Mouse (Mus musculus) embryo, embryonic 10.5 days (tissue): ENCODE measurements around the gene Zfp931.
"Not testable (repeated sequence)": the region's sequence is repeated elsewhere in the genome, so short reads cannot be mapped to it uniquely, and the experiment has no call there.

ENCODE experiments used
- DNase-seq: peaks from one replicate; pipeline ENCODE4 v3.0.0-alpha.2; 2015; ENCODE audit warnings: low spot score

Gene Zfp931

DNA sequence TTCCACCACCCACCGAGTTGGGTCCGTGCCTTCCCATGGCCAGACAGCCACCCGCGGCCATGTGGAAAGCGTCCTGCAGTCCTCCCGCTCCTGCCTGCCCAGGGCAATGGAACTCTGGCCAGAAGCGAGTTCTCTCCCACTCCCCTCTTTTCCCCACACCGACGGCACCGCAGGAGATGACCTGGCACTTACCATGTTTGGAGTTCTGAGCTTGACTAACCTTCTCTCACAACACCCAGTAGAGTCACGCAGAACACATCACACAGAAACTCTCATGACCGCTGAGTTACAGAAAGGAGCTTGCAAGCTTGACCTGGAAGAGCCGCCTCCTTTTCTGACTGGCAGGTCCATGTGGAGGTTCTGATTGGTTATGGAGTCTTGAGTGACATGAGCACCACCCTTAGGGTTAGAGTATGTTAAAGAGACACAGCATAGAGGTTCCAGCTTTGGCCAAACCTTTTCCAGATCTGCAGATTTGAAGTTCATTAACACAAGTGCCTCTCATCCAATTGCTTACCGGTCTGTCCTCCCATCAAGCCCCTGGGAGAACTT, at the start of gene Zfp931:
Zfp931 (minus strand) TSS at position 311 of the 552 bp plus-strand sequence.
- DNase-seq, result not testable (repeated sequence)

DNA sequence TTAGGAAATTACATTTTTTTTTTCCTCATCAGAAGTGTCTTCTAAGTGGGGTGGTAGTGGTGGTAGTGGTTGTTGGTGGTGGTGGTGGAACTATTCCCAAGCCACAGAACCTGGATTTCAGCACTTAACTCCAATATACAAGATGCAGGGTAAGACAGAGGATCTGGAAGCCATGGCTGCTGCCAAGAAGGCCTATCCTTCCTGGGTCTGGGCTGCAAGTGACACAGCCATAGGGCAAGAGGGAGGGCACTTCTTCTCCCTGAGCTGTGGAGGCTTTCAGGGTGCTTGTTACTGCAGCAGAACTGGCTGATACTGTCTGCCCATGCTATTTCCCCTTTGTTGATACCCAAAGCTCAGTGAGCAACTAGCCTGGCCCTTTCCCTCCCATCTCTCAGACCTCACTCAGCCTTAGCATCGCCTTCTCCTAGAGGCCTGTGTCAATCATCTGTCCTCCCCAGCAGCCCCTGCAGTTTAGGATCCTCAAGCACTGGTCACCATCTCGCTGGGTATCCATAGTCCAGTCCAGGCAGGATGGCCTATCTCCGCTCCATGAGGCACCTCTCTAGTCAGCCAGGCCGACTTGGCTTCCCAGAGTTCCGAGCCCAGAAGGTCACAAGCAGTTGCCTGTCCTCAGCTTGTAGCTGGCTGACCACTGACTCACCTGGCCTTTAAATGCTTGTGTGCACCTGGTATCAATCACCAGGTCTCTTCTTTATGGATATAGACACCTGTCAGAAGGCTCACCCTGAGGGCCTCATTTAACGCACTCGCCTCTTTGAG, 48.0 kb upstream of the Zfp931 start:
- no peak for DNase-seq

DNA sequence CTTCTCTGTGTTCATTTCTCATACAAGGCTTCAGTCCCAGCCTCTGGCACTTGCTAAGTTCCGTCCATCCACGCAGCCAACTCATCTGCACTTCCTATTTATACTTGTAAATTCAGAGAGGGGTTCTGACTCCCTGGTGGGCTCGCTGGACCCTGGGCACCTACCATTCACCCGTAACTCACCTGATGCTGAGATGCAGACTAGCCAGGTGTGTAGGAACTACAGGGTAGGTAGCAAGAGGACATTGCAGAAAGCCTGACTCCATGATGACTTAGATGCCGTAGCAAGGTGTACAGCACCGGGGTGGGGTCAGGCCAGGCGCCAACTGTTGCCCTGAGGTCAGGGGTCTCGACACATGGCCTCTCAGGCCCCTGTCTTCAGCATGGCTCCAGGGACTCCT, 47.2 kb upstream of the Zfp931 start:
- no peak for DNase-seq

DNA sequence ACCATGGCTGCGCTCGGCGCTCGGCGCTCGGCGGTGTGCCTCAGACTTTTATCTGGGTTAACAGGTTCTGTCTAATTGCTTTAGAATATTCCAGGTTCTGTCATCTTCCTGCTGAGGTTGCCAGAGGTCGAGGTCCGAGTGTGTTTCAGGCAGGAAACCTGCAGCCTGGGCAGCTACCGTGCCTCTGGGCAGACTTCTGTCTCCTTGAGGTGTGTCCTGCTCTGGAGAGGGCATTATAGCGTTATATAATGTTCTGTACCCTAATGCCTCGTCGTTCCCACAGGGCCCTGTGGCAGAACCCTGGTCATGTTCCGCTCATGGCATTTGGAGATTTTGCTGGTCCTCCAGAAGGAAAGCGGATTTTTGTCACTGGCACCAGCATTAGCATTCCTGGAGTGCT, 45.2 kb upstream of the Zfp931 start:
- no peak for DNase-seq

DNA sequence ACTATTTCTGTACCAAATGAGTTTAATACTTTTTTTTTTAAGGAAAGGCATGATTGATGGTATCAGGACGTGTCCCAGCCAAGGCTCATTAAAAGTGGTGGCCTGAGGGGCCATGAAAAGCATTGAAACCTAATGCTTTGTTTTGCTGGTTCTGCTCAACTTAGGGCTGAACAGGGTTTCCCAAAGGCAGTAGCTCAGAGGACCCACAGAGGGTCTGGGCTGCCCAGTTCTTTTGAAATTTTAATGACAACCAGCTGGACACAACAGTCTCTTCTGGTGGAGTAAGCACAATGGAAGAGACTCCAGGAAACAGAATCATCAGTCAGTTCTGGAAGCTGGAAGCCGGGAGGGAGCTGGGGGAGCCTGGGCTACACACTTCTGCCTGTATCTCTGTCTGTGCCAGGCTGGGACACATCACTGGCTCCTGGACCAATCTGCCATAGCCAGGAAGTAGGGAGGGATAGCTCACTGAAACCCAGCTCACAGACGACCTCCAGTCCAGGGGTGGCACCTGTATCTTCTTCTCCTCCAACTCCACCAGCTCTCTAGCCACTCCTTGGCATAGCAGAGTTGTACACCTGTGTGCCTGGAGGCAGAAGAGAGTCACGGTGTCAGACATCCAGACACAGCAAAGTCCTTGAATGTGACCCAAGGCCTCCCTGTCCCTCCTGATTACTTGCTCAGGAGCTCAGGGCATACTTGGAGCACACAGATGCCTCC, 43.8 kb upstream of the Zfp931 start:
- DNase-seq, result peak; percentile 59

DNA sequence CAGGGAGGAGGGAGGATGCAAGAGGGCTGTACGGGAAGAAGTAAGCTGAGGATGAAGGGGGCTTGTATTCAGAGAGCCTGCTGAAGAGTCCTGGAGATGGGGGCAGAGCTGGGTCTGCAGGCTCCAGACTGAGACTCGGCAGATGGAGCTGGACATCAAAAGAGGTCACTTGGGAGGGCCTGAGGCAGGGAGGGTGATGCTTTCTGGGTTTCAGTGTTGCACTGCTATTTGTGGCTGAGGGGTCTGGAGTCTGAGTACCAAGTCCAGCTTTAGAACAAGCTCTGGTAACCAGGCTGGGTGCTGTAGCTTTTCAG, 43.1 kb upstream of the Zfp931 start:
- no peak for DNase-seq

DNA sequence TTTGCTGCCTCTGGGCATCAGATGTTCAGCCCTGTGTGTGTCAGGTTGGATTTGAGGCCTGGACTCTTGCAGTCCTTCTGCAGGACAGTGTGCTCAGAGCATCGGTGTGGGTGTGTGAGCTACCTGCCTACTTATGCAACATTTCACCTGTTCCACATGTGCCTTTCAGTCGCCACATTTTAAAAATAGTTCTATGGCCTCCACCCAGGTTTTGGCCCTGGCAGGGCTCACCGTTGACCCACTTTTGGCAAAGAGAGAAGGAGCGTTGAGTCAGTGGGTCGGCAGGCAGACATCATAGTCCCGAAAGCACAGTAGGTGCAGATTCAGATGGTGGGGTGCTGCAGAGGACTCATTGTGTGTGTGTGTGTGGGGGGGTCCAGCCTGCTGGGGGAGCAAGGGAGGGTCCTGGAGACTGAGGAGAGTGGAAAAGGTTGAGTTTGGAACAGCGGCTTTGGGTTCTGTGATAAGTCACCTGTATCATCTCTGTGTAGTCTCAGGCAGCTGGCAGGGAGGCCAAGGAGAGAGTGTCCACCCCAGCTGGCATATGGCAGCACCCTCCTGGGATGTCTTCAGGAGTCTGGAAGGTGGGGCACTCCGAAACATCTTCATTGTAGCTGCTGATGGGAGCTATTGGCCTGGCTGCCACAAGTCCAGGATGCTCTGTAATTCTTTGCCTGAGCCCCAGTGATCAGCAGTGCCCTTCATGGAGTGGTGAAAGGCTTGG, 42.5 kb upstream of the Zfp931 start:
- no peak for DNase-seq

DNA sequence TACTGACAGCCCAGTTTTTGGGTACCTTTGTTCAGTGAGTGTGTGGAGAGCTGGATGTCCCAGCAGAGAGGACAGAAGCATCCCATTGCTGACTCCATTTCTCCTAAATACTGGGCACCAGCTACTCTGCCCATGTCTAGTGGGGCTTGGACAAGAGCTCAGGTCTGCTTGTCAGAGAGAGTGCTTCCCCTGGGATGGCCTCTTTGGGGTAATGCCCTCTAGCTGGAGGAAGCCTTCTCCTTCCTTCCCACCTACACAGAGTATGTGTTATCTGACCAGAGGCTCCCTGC, 42.0 kb upstream of the Zfp931 start:
- DNase-seq, result no peak

DNA sequence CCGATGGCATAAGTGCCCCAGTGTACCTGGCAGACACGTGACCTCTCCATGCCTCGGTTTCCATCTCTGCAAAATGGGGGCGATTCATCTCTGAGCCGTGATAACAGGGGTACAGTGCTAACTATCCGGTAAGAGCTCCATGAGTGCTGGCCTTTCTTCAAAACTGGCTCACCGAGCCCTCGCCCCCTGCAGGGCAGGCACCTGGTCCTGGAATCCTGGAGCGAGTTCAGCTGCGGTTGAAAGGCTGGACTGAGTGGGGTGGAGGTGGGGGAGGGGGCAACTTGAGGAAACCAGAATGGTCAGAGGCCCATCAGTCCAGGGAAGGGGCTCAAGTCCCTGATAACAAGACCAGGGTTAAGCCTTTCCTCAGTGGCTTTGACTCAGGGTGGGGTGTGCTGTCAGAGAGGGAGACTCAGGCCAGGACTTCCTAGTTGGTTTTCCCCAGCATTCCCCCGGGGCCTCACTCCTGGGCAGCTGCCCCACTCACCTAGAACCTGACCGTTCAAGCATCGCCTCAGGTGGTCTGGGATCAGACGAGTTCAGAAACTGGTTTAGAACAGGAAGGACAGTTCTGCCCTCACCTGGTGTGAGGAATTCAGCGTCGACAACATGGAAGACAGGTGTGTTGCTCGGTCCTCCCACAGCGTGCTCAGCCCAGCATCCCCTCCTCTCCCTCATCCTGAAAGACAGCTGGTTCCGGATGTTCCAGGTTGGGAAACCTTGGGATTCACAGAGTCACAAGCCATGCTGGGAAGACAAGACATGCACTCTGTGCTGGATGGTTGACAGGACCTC, 41.5 kb upstream of the Zfp931 start:
- no peak for DNase-seq

DNA sequence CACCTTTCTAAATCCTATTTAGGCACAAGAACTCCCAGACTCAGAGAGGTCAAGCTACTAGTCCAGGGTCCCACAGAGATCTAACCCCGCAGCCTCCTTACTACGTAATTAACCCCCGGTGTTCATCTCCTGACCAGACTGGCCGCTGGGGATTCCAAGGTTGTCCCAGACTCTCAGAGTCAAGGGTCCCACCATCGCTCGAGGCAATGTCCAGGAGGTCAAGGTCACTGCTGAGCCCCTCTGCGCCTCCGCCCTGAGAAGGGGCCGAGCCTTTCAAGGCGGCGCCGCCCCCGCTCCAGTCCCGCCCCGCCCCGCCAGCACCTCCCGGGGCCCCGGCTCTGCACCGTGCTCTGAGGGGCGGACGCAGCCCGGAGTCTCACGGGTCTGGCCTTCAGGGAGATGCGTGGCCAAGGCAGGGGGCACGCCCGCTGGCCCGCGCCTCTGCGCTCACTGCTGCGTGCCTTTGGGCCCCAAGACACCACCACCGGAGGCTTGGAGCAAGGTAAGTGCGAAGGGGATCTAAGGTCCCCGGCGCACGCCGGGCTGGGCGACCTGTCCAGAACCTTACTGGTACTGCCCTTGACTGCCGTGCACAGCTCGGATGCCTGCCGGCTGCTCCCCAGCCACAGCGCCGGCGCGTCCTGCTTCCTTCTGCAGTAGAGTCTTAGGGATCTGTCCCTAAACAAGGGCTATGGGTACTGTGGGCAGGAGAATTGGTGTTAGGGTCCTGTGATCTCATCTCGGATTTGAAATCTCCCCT, 40.7 kb upstream of the Zfp931 start, which contains the start of gene Phactr3:
Phactr3 (plus strand) TSS at position 175 of the 760 bp plus-strand sequence.
- peak; percentile 33 for DNase-seq

DNA sequence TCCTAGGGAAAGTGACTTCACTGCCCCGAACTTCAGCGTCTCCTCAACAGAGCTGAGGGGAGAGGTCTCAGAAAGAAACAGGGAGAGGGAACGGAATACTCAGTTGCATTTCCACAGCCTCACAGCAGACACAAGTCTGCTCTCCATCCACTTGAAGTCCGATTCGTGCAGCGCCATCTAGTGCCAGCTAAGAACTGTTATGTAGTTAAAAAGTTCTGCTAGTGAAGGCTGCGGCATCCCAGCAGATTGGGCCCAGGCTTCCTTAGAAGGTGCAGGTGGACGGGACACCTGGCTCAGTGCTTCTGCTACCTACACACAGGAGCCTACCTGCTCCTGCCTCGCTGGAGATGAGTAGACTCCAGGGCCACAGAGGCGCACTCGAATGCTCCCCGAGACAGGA, 39.7 kb upstream of the Zfp931 start:
- DNase-seq, result peak; percentile 80

DNA sequence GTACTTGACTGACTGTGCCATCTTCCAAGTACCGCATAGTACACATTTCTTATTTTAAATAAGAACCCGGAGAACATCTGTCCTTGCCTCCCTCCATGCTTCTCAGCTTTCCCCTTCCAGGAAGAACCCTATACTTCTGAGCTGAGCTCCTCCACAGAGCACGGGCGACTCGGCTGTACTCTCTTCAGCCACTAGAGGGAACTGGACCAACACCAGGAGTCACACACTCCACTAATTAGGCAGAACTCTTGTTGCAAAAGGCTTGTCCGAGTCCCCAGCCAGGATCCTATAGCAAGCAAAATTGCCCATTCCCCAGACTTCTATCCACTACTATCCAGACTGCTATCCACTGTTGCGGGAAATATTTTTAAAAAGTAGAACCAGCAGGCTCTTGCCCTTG, 23.7 kb upstream of the Zfp931 start:
- peak; percentile 80 for DNase-seq

DNA sequence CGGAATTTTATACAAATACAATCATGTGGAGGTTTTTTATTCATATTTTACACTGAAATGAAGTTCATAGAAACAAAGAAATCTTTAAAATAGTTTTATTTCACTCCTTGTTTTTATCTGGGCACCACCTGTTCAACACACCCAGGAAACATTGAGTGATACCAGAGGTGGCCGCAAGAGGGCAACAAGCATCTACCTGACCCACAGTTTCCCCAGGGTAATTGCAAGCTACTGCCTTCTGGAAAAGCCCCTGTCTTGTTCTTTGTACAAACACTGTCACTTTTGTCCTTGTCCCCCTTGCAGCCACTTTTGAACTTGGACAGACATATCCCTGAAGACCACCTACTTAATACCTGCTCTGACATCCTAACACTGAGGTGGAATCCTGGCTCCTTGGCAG, 19.7 kb upstream of the Zfp931 start:
- DNase-seq, result peak; percentile 70

DNA sequence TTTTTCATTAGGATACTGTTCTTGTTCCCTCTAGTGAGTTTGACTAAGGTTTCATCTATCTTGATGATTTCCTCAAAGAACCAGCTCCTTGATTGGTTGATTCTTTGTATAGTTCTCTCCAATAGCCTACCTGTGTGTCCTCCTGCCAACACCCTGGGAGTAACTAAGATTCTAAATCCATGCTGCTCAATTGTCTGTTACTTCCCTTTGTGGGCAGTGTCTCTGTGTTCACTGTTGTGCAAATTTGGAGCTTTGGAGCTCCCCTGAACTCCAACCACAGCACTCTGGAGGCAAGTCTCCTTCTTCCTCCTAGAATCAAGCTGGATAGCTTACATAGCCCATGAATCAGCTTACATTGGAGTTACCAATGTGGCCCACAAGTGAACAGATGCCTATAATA, 11.3 kb upstream of the Zfp931 start:
- no peak for DNase-seq

DNA sequence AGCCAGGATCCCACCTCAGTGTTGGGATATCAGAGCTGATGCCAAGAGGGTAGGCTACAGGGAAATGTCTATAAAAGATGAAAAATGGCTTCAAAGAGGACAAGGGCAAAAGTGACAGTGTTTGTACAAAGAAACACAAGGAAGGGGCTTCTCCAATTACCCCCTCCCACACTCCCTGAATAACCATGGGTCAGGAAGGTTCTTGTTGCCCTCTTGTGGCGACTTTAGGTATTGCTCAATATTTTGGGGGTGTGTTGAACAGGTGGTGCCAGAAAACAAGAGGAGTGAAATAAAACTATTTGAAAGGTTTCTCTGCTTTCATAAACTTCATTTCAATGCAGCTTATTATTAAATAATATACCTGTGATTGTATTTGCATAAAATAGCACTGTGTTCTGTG, 20.1 kb downstream of the Zfp931 start:
- DNase-seq, result peak; percentile 78

DNA sequence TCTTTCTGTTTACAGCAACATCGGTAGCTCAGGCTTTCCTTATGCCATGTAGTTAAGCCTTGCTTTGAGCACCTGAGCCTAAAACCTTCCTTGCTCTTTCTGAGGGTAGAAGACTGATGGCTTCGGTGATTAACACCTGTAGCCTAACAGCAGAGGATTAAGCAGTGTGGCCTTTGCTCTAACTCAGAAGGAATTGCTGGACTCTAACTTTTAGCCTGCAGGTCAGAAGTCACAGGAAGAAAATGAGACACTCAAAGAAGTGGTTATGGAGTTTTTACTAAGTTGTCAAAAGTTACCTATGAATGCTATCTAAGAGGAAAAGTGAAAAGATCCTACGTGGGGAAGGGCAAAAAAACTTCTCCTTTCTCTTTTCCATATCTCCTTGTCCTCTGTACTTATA, 50.7 kb downstream of the Zfp931 start:
- DNase-seq, result not testable (repeated sequence)

DNA sequence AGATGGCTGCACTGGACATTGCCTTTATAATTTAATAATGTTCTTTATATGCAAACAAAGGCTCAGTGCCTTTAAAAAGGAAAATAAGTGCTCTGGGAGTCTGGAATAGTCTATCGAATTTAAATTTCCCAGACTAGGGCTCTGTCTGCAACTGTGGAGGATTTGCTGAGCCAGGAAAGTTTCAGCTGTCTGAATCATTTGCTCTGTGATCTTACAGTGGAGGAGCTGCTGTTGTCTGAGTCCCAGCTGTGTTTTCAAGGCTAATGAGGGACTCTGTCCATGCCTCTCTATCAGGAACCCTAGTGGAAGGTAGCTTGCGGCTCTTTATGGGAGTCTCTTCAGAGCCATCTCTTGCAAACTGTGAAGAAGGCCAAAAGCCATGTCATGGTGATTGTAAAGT, 54.4 kb downstream of the Zfp931 start:
- not testable (repeated sequence) for DNase-seq

DNA sequence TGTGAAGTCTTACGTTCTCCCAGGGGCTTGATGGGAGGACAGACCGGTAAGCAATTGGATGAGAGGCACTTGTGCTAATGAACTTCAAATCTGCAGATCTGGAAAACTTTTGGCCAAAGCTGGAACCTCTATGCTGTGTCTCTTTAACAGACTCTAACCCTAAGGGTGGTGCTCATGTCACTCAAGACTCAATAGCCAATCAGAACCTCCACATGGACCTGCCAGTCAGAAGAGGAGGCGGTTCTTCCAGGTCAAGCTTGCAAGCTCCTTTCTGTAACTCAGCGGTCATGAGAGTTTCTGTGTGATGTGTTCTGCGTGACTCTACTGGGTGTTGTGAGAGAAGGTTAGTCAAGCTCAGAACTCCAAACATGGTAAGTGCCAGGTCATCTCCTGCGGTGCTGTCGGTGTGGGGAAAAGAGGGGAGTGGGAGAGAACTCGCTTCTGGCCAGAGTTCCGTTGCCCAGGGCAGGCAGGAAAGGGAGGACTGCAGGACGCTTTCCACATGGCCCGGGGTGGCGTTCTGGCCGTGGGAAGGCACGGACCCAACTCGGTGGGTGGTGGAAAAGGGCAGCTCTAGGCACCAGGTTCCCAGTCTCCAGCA, 55.2 kb downstream of the Zfp931 start, which contains the start of gene Zfp971:
Zfp971 (plus strand) TSS at position 274 of the 601 bp plus-strand sequence.
- peak; percentile 41 for DNase-seq

DNA sequence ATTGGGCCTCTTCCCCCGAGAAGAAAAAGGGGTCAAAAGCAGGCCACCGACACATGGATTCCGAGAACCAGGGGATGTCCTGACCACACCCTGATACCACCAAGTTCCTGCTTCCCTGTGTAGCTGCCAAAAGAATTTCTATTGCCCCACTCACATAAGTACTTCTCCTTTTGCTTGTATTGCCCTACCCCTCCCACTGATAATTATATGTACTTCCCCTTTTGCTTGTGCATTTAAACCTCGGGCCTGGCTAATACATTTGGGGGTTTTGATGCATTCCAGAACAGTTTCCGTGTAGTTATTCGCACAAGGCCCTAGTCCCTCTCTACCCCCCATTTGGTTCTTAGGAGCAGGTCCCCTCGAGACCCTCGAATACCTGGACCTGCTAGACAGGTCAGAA, 57.5 kb downstream of the Zfp931 start:
- not testable (repeated sequence) for DNase-seq

DNA sequence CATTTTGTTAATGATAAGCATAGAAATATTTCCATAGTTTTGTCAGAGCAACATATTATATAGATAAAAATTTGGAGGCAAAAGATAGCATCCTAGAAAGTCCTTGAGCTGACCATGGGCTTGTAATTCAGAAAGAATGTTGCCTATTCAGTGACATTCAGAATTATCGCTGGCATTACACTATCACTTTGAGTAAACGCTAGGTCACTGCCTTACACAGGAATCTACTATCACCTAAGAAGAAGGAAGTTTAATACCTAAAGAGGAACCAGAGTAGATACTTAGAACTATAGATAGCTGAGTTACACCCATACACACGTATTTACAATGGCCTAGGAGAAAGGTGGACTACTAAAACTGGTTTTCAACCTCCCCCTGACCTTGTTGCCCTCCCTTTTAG, 58.8 kb downstream of the Zfp931 start:
- not testable (repeated sequence) for DNase-seq
